ENCODE assay signal across 11 mouse cellular contexts in genomic region chr1:62721706-62722187, GRCm38 (mm10). TPM values are rescaled to one million over a fixed set of nuclear protein-coding genes. Genes with fewer than 3 reads are reported as not detected.
DNase-seq lines count a peak whose midpoint lies in the region; TF ChIP-seq lines count a peak whose summit lies in the region.
"Had no signal": no experiment of that assay in that cellular context is flagged by ENCODE, and none has a peak within 500 bp of the region (broad histone marks: within the 10 kb centered on the region; RNA-seq: fewer than 3 reads in every experiment).

No protein-coding gene starts in this region.

- H3K27me3 ChIP-seq in kidney, adult 2 months (replicated peaks; ENCODE audit: control insufficient read depth, insufficient read depth, low read length): no peaks in the 10 kb centered on the region
- H3K27me3 ChIP-seq in splenic B cell, adult 2 months (ENCODE audit: control insufficient read depth, insufficient read depth, low read length, poor library complexity, severe bottlenecking): no peaks in the 10 kb centered on the region
- H3K27me3 ChIP-seq: intestine, embryonic 15.5 days; lung, embryonic 15.5 days had no signal

- H3K27ac ChIP-seq in kidney, adult 2 months (ENCODE audit: insufficient read depth, low read depth, low read length): peak overlapping the region; percentile 80
- H3K27ac ChIP-seq in bone marrow, adult 2 months (ENCODE audit: control insufficient read depth, insufficient read depth, low read depth, low read length, poor library complexity): peak overlapping the region; percentile 45
- H3K27ac ChIP-seq: intestine, embryonic 15.5 days; lung, embryonic 15.5 days had no signal

- H3K4me1 ChIP-seq in kidney, adult 2 months (ENCODE audit: control insufficient read depth, insufficient read depth, low read length): peaks cover 11% of the 10 kb centered on the region; the same call in 1 of the 2 replicates
- H3K4me1 ChIP-seq in bone marrow, adult 2 months (ENCODE audit: control insufficient read depth, insufficient read depth, low read length): peaks cover 5% of the 10 kb centered on the region; the same call in 1 of the 2 replicates

- TF ChIP-seq CTCF in kidney, adult 2 months (conservative IDR thresholded peaks at IDR 0.05; ENCODE audit: insufficient read depth, insufficient read length, low read depth, low read length): no peak
- TF ChIP-seq CTCF in bone marrow, adult 2 months (IDR thresholded peaks at IDR 0.05; ENCODE audit: control insufficient read depth, insufficient read depth, low read length): no peak

- WGBS in kidney, adult 2 months: 66% methylated on average over 7 of the region's 7 CpGs
- WGBS in bone marrow, adult 2 months: 68% methylated on average over 7 of the region's 7 CpGs

- H3K4me3 ChIP-seq in kidney, adult 2 months (ENCODE audit: insufficient read depth, low read depth, low read length): no peak overlapping the region
- H3K4me3 ChIP-seq in bone marrow, adult 2 months (replicated peaks; ENCODE audit: control insufficient read depth, low read depth, low read length): no peak overlapping the region
- H3K4me3 ChIP-seq: intestine, embryonic 15.5 days; lung, embryonic 15.5 days had no signal

- no peaks in the 10 kb centered on the region for H3K36me3 ChIP-seq in kidney, adult 2 months (ENCODE audit: control insufficient read depth, insufficient read depth, low read length)
- H3K36me3 ChIP-seq in splenic B cell, adult 2 months (ENCODE audit: control insufficient read depth, insufficient read depth, low read length, poor library complexity, severe bottlenecking): no peaks in the 10 kb centered on the region
- H3K36me3 ChIP-seq: lung, embryonic 15.5 days had no signal

- TF ChIP-seq POLR2A in kidney, adult 2 months (IDR thresholded peaks at IDR 0.05; ENCODE audit: low read depth, low read length): no peak
- no peak for TF ChIP-seq POLR2A in bone marrow, adult 2 months (IDR thresholded peaks at IDR 0.05; ENCODE audit: borderline replicate concordance, control insufficient read depth, low read depth, low read length)

- DNase-seq in kidney, adult 2 months: no peak
- no peak for DNase-seq in kidney, adult 9 months
- peak; percentile 85 for DNase-seq in NIH3T3 (ENCODE audit: low read depth)
- peak; percentile 32 for DNase-seq in splenic B cell, adult 2 months (ENCODE audit: low read depth, low spot score)
- DNase-seq in urinary bladder, postnatal 25 days (ENCODE audit: low spot score): no peak
- no peak for DNase-seq in layer of hippocampus, adult 9-11 months
- DNase-seq: cerebellum, adult 11-12 months; kidney, postnatal 4 days had no signal

RNA-seq across cellular contexts. Expression of gene Nrp2, which starts 18.7 kb away (rescaled TPM):
- polyA plus RNA-seq in kidney, adult 2 months (2012; rRNA removed): 16.2 and 17.1 TPM in 2 replicates
- polyA plus RNA-seq in bone marrow, adult 2 months (2011; ENCODE audit: insufficient read depth, insufficient read length, low replicate concordance, missing spikeins): 2.1 and 3.2 TPM in 2 replicates

Comparison
In these comparisons a context has a peak if more than half of its experiments do, and no peak if none do; other contexts are left out.
1. DNase-seq: peak in NIH3T3 (single experiment) and splenic B cell, adult 2 months (single experiment); none in kidney, adult 2 months (single experiment), kidney, adult 9 months (single experiment), urinary bladder, postnatal 25 days (single experiment) and layer of hippocampus, adult 9-11 months (single experiment).